Mouse (Mus musculus) embryonic fibroblast, embryonic 13.5 days (primary cell): ENCODE results near the gene D630045J12Rik.

Source experiments
- CTCF ChIP-seq: IDR thresholded peaks from 2 replicates; pipeline ENCODE4 v1.5.1; 2011; ENCODE audit warnings: mild to moderate bottlenecking, control low read depth, low read length, moderate library complexity, borderline replicate concordance; ENCODE audit not compliant: insufficient read depth
- POLR2A ChIP-seq: IDR thresholded peaks from 2 replicates; pipeline ENCODE4 v1.6.1; 2011; ENCODE audit warnings: low read depth, mild to moderate bottlenecking, control low read depth, low read length, moderate library complexity

GRCm38 (mm10) chr6:38242295-38242830, 11.4 kb downstream of the D630045J12Rik start:
- no peak for TF ChIP-seq POLR2A
- no peak for TF ChIP-seq CTCF
